In the genomic region with DNA sequence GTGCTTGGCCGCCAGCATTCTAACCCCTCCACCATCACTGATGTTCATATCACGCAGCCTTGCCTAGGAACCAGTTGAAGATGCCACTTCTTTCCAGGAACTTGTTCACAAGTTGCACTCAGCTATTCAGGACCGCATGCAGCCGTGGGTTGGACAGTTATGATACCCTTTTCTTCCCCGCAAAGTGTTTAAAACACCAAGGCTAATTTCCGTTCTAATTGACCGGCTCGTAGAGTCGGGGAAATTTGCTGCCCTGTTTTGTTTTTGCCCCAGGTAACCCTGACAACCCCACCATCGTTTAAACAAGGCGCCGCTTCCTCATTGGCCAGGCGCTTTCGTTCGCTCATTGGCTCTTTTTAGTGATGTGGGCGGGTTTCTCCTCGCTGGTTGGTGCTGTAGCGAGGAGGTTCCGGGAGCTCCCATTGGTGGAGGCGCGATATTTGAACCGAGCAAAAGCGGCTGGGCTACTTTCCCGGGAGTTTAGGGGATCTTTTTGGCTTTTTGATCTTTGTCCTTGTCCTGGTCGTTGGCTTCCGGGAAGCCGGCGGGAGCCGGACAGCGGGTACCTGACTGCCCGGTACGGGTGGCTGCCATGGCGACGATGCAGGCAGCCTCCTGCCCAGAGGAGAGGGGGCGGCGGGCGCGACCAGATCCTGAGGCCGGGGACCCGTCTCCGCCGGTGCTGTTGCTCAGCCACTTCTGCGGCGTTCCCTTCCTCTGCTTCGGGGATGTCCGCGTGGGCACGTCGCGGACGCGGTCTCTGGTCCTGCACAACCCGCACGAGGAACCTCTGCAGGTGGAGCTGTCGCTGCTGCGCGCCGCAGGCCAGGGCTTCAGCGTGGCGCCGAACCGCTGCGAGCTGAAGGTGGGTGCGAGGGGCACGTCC, we compare ENCODE assay signal across 8 mouse cellular contexts. TPM values are rescaled to one million over a fixed set of nuclear protein-coding genes. Genes with fewer than 3 reads are reported as not detected.
A peak's percentile ranks its signal among the peaks of the same experiment; 100 is the strongest.
DNase-seq lines count a peak whose midpoint lies in the region; ATAC-seq lines count a peak whose summit lies in the region.

Gene Aspm, plus strand, starts transcription at position 433 of the 886 bp plus-strand sequence.

- peak; percentile 99 to 100 for ATAC-seq in hematopoietic stem cell, adult 5-6 weeks (replicated peaks in 1 of 2; ENCODE audit: insufficient read depth in 1 of 2, low FRiP score in 2 of 2, low TSS enrichment in 1 of 2, low read depth in 1 of 2, poor library complexity in 2 of 2, severe bottlenecking in 2 of 2)
- ATAC-seq in lung, embryonic 16.5 days (ENCODE audit: low read depth) = peak; percentile 99

- WGBS in lung, embryonic 16.5 days = under 1% methylated on average over 60 of the region's 65 CpGs

- H3K27me3 ChIP-seq in lung, embryonic 16.5 days (ENCODE audit: control insufficient read depth, insufficient read depth, low read depth, low read length) = no peaks in the 10 kb centered on the region

- peak within 1 kb of the TSS; percentile 79 for H3K9ac ChIP-seq in lung, embryonic 16.5 days (ENCODE audit: low read length)

- peak within 1 kb of the TSS; percentile 70 for H3K27ac ChIP-seq in lung, embryonic 16.5 days (ENCODE audit: low read length)

- no peaks in the 10 kb centered on the region for H3K9me3 ChIP-seq in lung, embryonic 16.5 days (ENCODE audit: control insufficient read depth, low read length)

- H3K4me2 ChIP-seq in lung, embryonic 16.5 days (ENCODE audit: low read depth, low read length) = peak within 1 kb of the TSS; percentile 85

- H3K4me3 ChIP-seq in lung, embryonic 16.5 days (ENCODE audit: low read length) = peak within 1 kb of the TSS; percentile 87

- peak; percentile 93 for DNase-seq in MEL-GATA-1-ER (ENCODE audit: extremely low read depth, low read depth)
- DNase-seq in cerebellum, adult 8-10 months = peak; percentile 81
- peak; percentile 97 for DNase-seq in forelimb bud, embryonic 11.5 days (ENCODE audit: low read depth, low spot score)
- peak; percentile 73 for DNase-seq in layer of hippocampus, adult 9-10 months (ENCODE audit: low spot score)
- peak; percentile 69 for DNase-seq in ovary, postnatal 10 days (ENCODE audit: low spot score)
- peak; percentile 90 for DNase-seq in thymus, postnatal 10 days (ENCODE audit: low spot score in 2 of 2)

- H3K36me3 ChIP-seq in lung, embryonic 16.5 days (ENCODE audit: control insufficient read depth, insufficient read depth, low read length) = peaks cover 6% of the 10 kb centered on the region; the same call in 1 of the 2 replicates

- peaks cover 17% of the 10 kb centered on the region for H3K4me1 ChIP-seq in lung, embryonic 16.5 days (replicated peaks; ENCODE audit: control insufficient read depth, insufficient read depth, low read length)

RNA-seq across cellular contexts. Expression of gene Aspm, which starts in this region (rescaled TPM):
- 30.3 and 41.5 TPM in 2 replicates for total RNA-seq in hematopoietic stem cell, adult 5-6 weeks (2017)
- 15.0 and 15.3 TPM in 2 replicates for polyA plus RNA-seq in lung, embryonic 16.5 days (2015; fragmentation: Nextera tagmentation; extraction: Ambion mirVana)

Comparison
In these comparisons a context has a peak if more than half of its experiments do, and no peak if none do; other contexts are left out.
1. Peak in every context shown above with its lines: DNase-seq, ATAC-seq, H3K4me3 ChIP-seq and H3K27ac ChIP-seq.